Mouse (Mus musculus): ENCODE results near the gene Rpusd1.
"Not testable (repeated sequence)": the region's sequence is repeated elsewhere in the genome, so short reads cannot be mapped to it uniquely, and the experiment has no call there.

- not testable (repeated sequence) for TF ChIP-seq CHD2 (IDR thresholded peaks at IDR 0.05; ENCODE audit: low read depth, low read length); HCFC1 (IDR thresholded peaks at IDR 0.05; ENCODE audit: borderline replicate concordance, insufficient read depth, low read length); ZNF384 (IDR thresholded peaks at IDR 0.05; ENCODE audit: low read depth, low read length); MAFK (IDR thresholded peaks at IDR 0.05; ENCODE audit: insufficient read depth, low read depth, low read length)
Observed at GRCm38 (mm10) chr17:25741471-25741870, 14.0 kb downstream of the Rpusd1 start.

Measured in ES-E14 (cell line).